Mouse (Mus musculus) spleen, adult 2 months (tissue): ENCODE data around the gene Atg4a.

Experiments
- CTCF ChIP-seq: fragments of 200-500 bp; IDR thresholded peaks from 2 replicates; pipeline ENCODE4 v1.5.1; 2011; ENCODE audit warnings: mild to moderate bottlenecking, inconsistent platforms; ENCODE audit not compliant: insufficient read depth, insufficient read length, insufficient replicate concordance; ENCODE audit errors: extremely low read depth
- POLR2A ChIP-seq: fragments of 200-500 bp; IDR thresholded peaks from 2 replicates; pipeline ENCODE4 v1.6.1; 2011; ENCODE audit warnings: low read depth, low read length, inconsistent platforms

DNA sequence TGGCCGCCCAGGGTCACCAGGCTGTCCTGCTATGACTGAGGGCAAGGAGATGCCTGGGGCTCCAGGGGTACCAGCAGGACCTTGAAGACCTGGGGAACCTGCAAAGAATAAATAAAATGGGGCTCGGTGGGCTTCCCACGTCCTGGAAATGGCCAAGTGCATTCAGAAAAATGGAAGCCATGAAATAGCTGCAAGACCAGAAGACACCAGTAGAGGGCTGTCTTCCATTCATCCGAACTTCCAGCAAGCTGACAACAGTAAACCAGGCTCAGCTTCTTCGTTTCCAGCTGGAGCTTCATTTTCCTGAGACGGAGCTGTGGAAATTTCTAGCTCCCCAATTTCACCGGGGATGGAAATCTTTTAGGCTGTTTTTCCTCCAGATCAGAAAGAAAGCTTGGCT, 218.6 kb downstream of the Atg4a start:
- no peak for TF ChIP-seq POLR2A
- TF ChIP-seq CTCF, result no peak
